Mouse (Mus musculus) liver, adult 2 months (tissue): Measurements from ENCODE around the gene Proca1. TPM values are rescaled to one million over a fixed set of nuclear protein-coding genes. Genes with fewer than 3 reads are reported as not detected.

Experiments
- DNase-seq: peaks from one replicate; pipeline ENCODE4 v3.0.0-alpha.2; 2011; ENCODE audit warnings: low read depth, low spot score; ENCODE audit errors: extremely low read depth
- H3K27ac ChIP-seq: fragments of 200-500 bp; replicated peaks from 2 replicates; pipeline ENCODE4 v1.5.1; 2012; ENCODE audit warnings: low read depth, mild to moderate bottlenecking, control low read depth, inconsistent platforms, low read length; ENCODE audit not compliant: insufficient read depth
- H3K27me3 ChIP-seq: fragments of 200-500 bp; 2 replicates; pipeline ENCODE4 v1.6.1; 2012; ENCODE audit warnings: mild to moderate bottlenecking, moderate library complexity, low read length, inconsistent platforms; ENCODE audit not compliant: control insufficient read depth, insufficient read depth
- H3K36me3 ChIP-seq: fragments of 200-500 bp; 2 replicates; pipeline ENCODE4 v1.6.1; 2012; ENCODE audit warnings: low read length, inconsistent platforms; ENCODE audit not compliant: control insufficient read depth, insufficient read depth
- H3K4me1 ChIP-seq: fragments of 200-500 bp; 2 replicates; pipeline ENCODE4 v1.6.1; 2011; ENCODE audit warnings: low read length; ENCODE audit not compliant: control insufficient read depth, insufficient read depth
- H3K4me3 ChIP-seq: fragments of 200-500 bp; 2 replicates; pipeline ENCODE4 v1.5.1; 2011; ENCODE audit warnings: low read depth, mild to moderate bottlenecking, control low read depth, low read length, moderate library complexity; ENCODE audit not compliant: insufficient read depth
- H3K79me2 ChIP-seq: fragments of 200-500 bp; 2 replicates; pipeline ENCODE4 v1.6.1; 2012; ENCODE audit warnings: inconsistent platforms, mild to moderate bottlenecking, low read length, moderate library complexity; ENCODE audit not compliant: control insufficient read depth, insufficient read depth
- H3K9ac ChIP-seq: fragments of 200-500 bp; 2 replicates; pipeline ENCODE4 v1.6.1; 2012; ENCODE audit warnings: low read depth, mild to moderate bottlenecking, control low read depth, inconsistent platforms, low read length
- CTCF ChIP-seq: fragments of 200-500 bp; IDR thresholded peaks from 2 replicates; pipeline ENCODE4 v1.5.1; 2011; ENCODE audit warnings: low read depth, low read length, control low read depth
- POLR2A ChIP-seq: fragments of 200-500 bp; IDR thresholded peaks from 2 replicates; pipeline ENCODE4 v1.6.1; 2011; ENCODE audit warnings: low read length, control low read depth; ENCODE audit not compliant: insufficient read depth; ENCODE audit errors: extremely low read depth
- WGBS: fragments of 180-500 bp; shearing (Covaris S2); methylation state at CpG from one replicate; pipeline ENCODE4 v1.1.7; 2018; 5-methylcytosine and 5-hydroxymethylcytosine counted together
- polyA plus RNA-seq: library from polyadenylated mRNA; depleted of rRNA; stranded (reverse); fragments of >200 nt; gene quantifications from 2 replicates; pipeline ENCODE4 v1.2.3, GENCODE M21; 2012; rRNA removed
- total RNA-seq: library from RNA; depleted of rRNA; stranded (reverse); fragments of >200 nt; gene quantifications from 2 replicates; pipeline ENCODE4 v1.2.3, GENCODE M21; 2014; rRNA removed

Proca1 gene
- total and polyA plus RNA-seq, 2 experiments: 0.24 to 0.55 TPM

GRCm38 (mm10) chr11:78247727-78248140 is 54.5 kb downstream of the Proca1 start:
- TF ChIP-seq POLR2A (no peak), CTCF (no peak)
- Histone ChIP-seq H3K9ac (no peak overlapping the region), H3K27me3 (no peaks in the 10 kb centered on the region), H3K27ac (no peak overlapping the region), H3K4me1 (peaks cover 14% of the 10 kb centered on the region), H3K4me3 (no peak overlapping the region), H3K79me2 (peaks cover 25% of the 10 kb centered on the region; the same call in 1 of the 2 replicates), H3K36me3 (peaks cover 7% of the 10 kb centered on the region)
- 74% methylated on average over 4 of the region's 4 CpGs for WGBS
- DNase-seq: no peak

Other genes with a start within 250 kb of the Proca1 start
- gene Phf12, start 210.6 kb upstream of the Proca1 start, total RNA-seq: 3.6 and 7.5 TPM in 2 replicates
- gene Phf12, start 210.6 kb upstream of the Proca1 start, polyA plus RNA-seq: 18.6 and 24.9 TPM in 2 replicates
- 4.3 and 6.0 TPM in 2 replicates for gene Dhrs13, start 161.1 kb upstream of the Proca1 start, total RNA-seq
- 5.4 and 6.0 TPM in 2 replicates for gene Dhrs13, start 161.1 kb upstream of the Proca1 start, polyA plus RNA-seq
- gene Flot2, start 155.5 kb upstream of the Proca1 start, total RNA-seq: 19.1 and 23.0 TPM in 2 replicates
- 66.5 and 70.7 TPM in 2 replicates for gene Flot2, start 155.5 kb upstream of the Proca1 start, polyA plus RNA-seq
- 16.4 and 18.2 TPM in 2 replicates for gene Eral1, start 113.0 kb upstream of the Proca1 start, total RNA-seq
- gene Eral1, start 113.0 kb upstream of the Proca1 start, polyA plus RNA-seq: 25.2 and 27.2 TPM in 2 replicates
- gene Fam222b, start 98.7 kb upstream of the Proca1 start, total RNA-seq: 2.5 and 3.4 TPM in 2 replicates
- gene Fam222b, start 98.7 kb upstream of the Proca1 start, polyA plus RNA-seq: 12.5 and 13.6 TPM in 2 replicates
- gene Traf4, start 27.8 kb upstream of the Proca1 start, total RNA-seq: 8.8 and 11.1 TPM in 2 replicates
- gene Traf4, start 27.8 kb upstream of the Proca1 start, polyA plus RNA-seq: 69.0 and 73.5 TPM in 2 replicates
- gene Nek8, start 16.7 kb upstream of the Proca1 start, total RNA-seq: 4.1 and 5.2 TPM in 2 replicates
- gene Nek8, start 16.7 kb upstream of the Proca1 start, polyA plus RNA-seq: 5.2 and 7.2 TPM in 2 replicates
- 44.8 and 50.7 TPM in 2 replicates for gene Tlcd1, start 16.7 kb upstream of the Proca1 start, total RNA-seq
- gene Tlcd1, start 16.7 kb upstream of the Proca1 start, polyA plus RNA-seq: 46.6 and 61.5 TPM in 2 replicates
- gene Rpl23a, start 9.8 kb upstream of the Proca1 start, total RNA-seq: 318 and 352 TPM in 2 replicates
- gene Rpl23a, start 9.8 kb upstream of the Proca1 start, polyA plus RNA-seq: 88.5 and 110 TPM in 2 replicates
- gene Rab34, start 5.0 kb upstream of the Proca1 start, total RNA-seq: 2.6 and 2.8 TPM in 2 replicates
- gene Rab34, start 5.0 kb upstream of the Proca1 start, polyA plus RNA-seq: 5.2 and 5.3 TPM in 2 replicates
- gene Sdf2, start 52.4 kb downstream of the Proca1 start, total RNA-seq: 45.5 and 48.1 TPM in 2 replicates
- 63.9 and 70.1 TPM in 2 replicates for gene Sdf2, start 52.4 kb downstream of the Proca1 start, polyA plus RNA-seq
- 11.0 and 13.0 TPM in 2 replicates for gene Supt6, start 52.6 kb downstream of the Proca1 start, total RNA-seq
- 8.0 and 8.9 TPM in 2 replicates for gene Supt6, start 52.6 kb downstream of the Proca1 start, polyA plus RNA-seq
- gene 2610507B11Rik, start 68.4 kb downstream of the Proca1 start, total RNA-seq: 66.7 and 68.6 TPM in 2 replicates
- 42.5 and 43.6 TPM in 2 replicates for gene 2610507B11Rik, start 68.4 kb downstream of the Proca1 start, polyA plus RNA-seq
- gene BC030499, start 97.4 kb downstream of the Proca1 start, total RNA-seq: 0.18 and 0.27 TPM in 2 replicates
- gene BC030499, start 97.4 kb downstream of the Proca1 start, polyA plus RNA-seq: 0.11 and 0.13 TPM in 2 replicates
- gene Spag5, start 108.1 kb downstream of the Proca1 start, total RNA-seq: 0.54 and 0.83 TPM in 2 replicates
- 0.15 and 0.19 TPM in 2 replicates for gene Spag5, start 108.1 kb downstream of the Proca1 start, polyA plus RNA-seq
- gene Aldoc, start 129.6 kb downstream of the Proca1 start, total RNA-seq: 15.8 and 16.9 TPM in 2 replicates
- 8.8 and 19.1 TPM in 2 replicates for gene Aldoc, start 129.6 kb downstream of the Proca1 start, polyA plus RNA-seq
- 6.6 and 8.6 TPM in 2 replicates for gene Pigs, start 135.0 kb downstream of the Proca1 start, total RNA-seq
- gene Pigs, start 135.0 kb downstream of the Proca1 start, polyA plus RNA-seq: 34.9 and 35.5 TPM in 2 replicates
- gene Unc119, start 150.1 kb downstream of the Proca1 start, total RNA-seq: 5.5 and 7.2 TPM in 2 replicates
- 7.7 and 12.7 TPM in 2 replicates for gene Unc119, start 150.1 kb downstream of the Proca1 start, polyA plus RNA-seq
- gene Foxn1, start 193.2 kb downstream of the Proca1 start, total RNA-seq: not detected in 2 replicates
- gene Foxn1, start 193.2 kb downstream of the Proca1 start, polyA plus RNA-seq: not detected in 2 replicates
- gene Slc13a2, start 228.8 kb downstream of the Proca1 start, total RNA-seq: 0.65 and 1.9 TPM in 2 replicates
- 4.7 and 5.6 TPM in 2 replicates for gene Slc13a2, start 228.8 kb downstream of the Proca1 start, polyA plus RNA-seq